Mouse (Mus musculus) myocyte (in vitro differentiated cells): ENCODE data around the gene Psma4.
A peak's percentile ranks its signal among the peaks of the same experiment; 100 is the strongest.

Experiments used
- E2F4 ChIP-seq: IDR thresholded peaks from one replicate; pipeline ENCODE4 v1.6.1; 2011; ENCODE audit warnings: mild to moderate bottlenecking, control low read depth, moderate library complexity; ENCODE audit not compliant: insufficient read depth
- POLR2A ChIP-seq: IDR thresholded peaks from one replicate; pipeline ENCODE4 v1.6.1; 2011; ENCODE audit warnings: low read depth, mild to moderate bottlenecking, control low read depth, moderate library complexity; ENCODE audit not compliant: insufficient read length
- USF1 ChIP-seq: IDR thresholded peaks from one replicate; pipeline ENCODE4 v1.6.1; 2011; ENCODE audit warnings: low read depth, mild to moderate bottlenecking, control low read depth, moderate library complexity

DNA sequence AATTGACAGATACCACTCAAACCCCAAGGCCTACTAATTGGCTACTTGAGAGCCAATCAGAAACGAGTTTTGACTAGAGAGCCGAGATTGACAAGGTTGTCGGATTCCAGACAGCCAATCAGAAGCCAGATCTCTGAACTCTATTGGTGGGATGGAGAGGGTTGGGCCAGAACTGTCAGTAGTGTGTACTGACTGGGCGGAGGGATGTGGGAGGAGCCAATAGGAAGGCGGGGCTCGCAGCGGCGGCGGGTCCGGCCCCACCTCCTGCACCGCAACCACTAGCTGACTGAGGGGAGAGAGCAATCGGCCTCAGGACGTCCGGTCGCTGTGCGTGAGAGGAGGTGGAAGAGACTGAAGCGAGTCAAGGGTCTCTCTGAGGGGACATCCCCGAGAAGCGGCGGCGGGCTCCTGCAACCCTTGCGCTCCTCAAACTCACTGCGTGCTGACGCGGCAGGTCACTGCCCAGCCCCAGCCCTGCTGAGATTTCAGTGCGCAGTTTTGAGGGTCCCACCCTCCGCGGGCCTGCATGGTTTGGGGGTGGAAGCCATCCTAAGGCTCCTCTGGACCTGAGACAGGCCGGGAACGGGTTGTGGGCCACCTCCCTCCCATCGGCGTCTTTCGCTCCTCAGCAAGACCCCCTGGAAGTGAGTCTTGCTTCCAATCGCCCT lies 33.4 kb upstream of the Psma4 start, which contains the start of gene Hykk:
- TF ChIP-seq POLR2A (peak; percentile 47), E2F4 (no peak), USF1 (no peak)
